Mouse (Mus musculus) common myeloid progenitor, adult 5-6 weeks (primary cell): ENCODE results near the gene Vsig8. TPM values are rescaled to one million over a fixed set of nuclear protein-coding genes. Genes with fewer than 3 reads are reported as not detected.

Source experiments
- ATAC-seq: replicated peaks from 2 replicates; pipeline ENCODE4 v1.8.0; 2016; ENCODE audit warnings: low read depth, mild to moderate bottlenecking, moderate TSS enrichment, inconsistent platforms; ENCODE audit not compliant: poor library complexity, severe bottlenecking
- total RNA-seq: library from RNA; stranded (forward); fragments of 200-1000, 187-1606 nt; gene quantifications from 2 replicates; pipeline ENCODE4 v1.2.3, GENCODE M21; 2017

Vsig8 gene
- total RNA-seq, 1 experiment from 2014 or later: not detected

- ATAC-seq: peak; percentile 61
These were observed 29.2 kb upstream of the Vsig8 start for GRCm38 (mm10) chr1:172526380-172527081.

- ATAC-seq: no peak
These were observed 28.3 kb upstream of the Vsig8 start for GRCm38 (mm10) chr1:172527431-172527830.

GRCm38 (mm10) chr1:172528701-172529100 is 27.0 kb upstream of the Vsig8 start:
- peak; percentile 43 for ATAC-seq

- ATAC-seq: peak; percentile 17
These were observed 25.1 kb upstream of the Vsig8 start for GRCm38 (mm10) chr1:172530544-172531220.

GRCm38 (mm10) chr1:172532551-172532950 is 23.2 kb upstream of the Vsig8 start:
- ATAC-seq: no peak

- no peak for ATAC-seq
These were observed 20.6 kb upstream of the Vsig8 start for GRCm38 (mm10) chr1:172535116-172535515.

GRCm38 (mm10) chr1:172539827-172540226 is 15.9 kb upstream of the Vsig8 start:
- ATAC-seq: no peak

- no peak for ATAC-seq
These were observed 15.4 kb upstream of the Vsig8 start for GRCm38 (mm10) chr1:172540283-172540820.

- ATAC-seq: no peak
These were observed 9.7 kb upstream of the Vsig8 start for GRCm38 (mm10) chr1:172546062-172546461.

DNA sequence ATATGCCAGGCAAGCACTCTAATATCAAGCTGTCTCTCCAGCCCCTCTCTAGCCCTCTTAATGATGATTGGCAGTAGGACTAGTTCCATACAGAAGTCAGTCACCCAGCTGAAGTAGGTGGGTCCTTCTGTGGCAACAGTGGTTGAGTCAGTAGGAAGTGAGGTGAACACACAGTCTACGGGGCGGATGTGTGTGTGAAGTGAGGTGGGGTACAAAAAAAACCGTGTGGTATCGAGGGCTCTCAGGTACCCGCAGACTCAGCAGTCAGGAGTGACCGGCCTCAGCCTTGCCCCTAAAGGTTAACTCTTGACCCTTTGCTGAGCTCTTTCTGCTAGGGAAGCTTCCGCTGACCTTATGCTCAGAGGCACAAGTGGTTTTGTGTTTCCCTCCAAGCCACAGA is 7.2 kb upstream of the Vsig8 start:
- ATAC-seq: peak; percentile 75

DNA sequence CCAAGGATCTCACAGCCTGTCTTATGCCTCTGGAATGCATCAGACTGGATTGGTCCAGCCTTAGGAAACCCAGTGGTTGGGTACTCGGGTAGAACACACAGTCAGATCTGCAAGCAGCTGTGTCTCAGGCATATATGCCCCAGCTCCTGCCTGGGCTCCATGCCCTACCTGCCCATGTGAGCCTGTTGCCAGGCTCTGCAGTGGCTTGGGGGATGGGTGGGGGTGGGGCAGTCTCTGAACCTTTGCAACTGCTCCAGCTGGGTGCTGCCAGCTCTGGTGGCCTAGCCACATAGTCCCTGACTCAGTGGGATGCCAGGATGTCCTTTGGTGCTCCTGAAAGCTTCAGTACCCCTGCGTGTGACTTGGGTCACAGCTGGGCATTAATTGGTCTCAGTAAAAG is 6.4 kb upstream of the Vsig8 start:
- no peak for ATAC-seq

DNA sequence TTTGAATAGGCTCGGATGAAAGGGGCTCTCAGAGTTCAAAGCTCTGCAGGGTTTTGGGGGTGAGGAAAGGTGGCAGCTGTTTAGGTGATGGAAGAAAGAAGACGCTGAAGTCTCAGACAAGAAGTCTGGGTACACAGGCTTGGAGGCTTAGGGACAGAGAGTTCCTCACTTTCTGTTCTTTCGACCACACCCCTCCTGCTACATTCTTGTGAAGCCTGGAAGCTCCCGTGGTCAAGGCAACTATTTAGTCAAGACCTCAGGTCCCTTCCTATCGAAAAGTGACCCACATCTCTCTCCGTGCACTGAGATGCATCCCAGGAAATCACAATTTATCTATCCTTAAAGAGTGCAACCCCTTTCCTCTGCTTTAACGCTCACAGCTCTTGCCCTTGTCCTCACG is 6.0 kb upstream of the Vsig8 start:
- no peak for ATAC-seq

- ATAC-seq: peak; percentile 83
These were observed 5.2 kb upstream of the Vsig8 start for GRCm38 (mm10) chr1:172550551-172550951.

DNA sequence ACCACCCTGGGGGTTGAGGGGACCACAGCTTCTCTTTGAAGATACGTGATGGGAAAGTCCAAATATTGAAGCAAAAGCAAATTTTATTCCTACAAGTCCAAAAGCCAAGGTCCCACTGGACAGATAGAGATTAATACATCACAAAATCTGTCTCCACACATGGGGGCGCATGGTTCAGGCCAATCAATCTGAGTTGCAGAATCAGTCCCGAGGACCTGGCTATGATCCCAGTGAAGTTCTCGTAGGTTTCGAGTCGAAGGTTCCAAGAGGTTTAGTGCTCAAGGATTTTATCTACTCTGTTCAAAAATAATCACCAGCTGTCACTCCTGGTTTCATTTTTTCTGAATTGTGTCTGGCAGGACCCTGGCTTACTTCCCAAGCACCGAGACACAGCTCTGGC is 4.7 kb upstream of the Vsig8 start:
- no peak for ATAC-seq

GRCm38 (mm10) chr1:172552623-172553022 is 3.1 kb upstream of the Vsig8 start:
- no peak for ATAC-seq

- peak; percentile 80 for ATAC-seq
These were observed 7.1 kb downstream of the Vsig8 start for GRCm38 (mm10) chr1:172562641-172563464.

GRCm38 (mm10) chr1:172563465-172563828 is 7.7 kb downstream of the Vsig8 start:
- ATAC-seq: peak; percentile 16; the same call in 1 of the 2 replicates

- no peak for ATAC-seq
These were observed 10.4 kb downstream of the Vsig8 start for GRCm38 (mm10) chr1:172566131-172566530.

DNA sequence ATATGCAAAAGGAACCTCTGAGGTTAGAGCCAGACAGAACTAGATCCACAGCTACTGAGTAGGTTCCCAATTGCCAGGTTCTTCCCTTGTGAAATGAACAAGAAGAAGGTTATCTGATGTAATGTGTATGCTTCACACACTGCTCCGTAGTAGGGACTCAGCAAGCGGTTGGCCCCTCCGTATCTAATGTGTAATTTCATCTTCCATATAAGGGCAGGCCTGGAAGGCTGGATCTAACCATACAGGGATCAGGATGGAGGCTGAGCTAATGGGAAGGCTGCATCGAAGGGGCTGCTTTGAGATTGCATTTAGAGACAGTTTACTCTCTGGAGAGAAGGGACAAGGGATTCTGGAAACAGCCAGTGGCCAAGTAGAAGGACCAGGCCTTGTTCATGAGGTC is 12.0 kb downstream of the Vsig8 start:
- no peak for ATAC-seq

- ATAC-seq: no peak
These were observed 24.4 kb downstream of the Vsig8 start for GRCm38 (mm10) chr1:172580116-172580515.

DNA sequence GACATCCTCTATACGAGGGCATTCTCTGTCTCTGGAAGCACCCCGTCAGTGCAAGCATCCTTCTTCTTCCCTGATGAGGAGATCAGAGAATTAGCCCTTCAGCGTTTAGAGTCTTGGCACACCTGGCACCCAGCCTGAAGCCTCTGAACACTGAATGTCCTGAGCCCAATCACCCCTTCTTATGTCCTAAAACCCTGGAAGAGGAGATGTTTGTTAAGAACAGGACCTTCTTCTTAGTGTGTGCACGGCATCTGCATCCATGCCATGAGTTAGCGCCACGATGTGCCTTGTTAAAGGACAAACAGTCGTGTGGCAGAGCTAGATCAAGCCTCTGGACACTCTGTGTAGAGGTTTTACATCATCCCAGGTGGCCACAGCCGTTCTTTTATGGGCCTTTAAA is 26.7 kb downstream of the Vsig8 start:
- ATAC-seq: no peak
